Mouse (Mus musculus) ovary, postnatal 10 days (tissue): ENCODE measurements around the gene Padi6.

Experiments used
- DNase-seq: peaks from one replicate; pipeline ENCODE4 v3.0.0; 2022; ENCODE audit warnings: low spot score

Padi6 gene

DNA sequence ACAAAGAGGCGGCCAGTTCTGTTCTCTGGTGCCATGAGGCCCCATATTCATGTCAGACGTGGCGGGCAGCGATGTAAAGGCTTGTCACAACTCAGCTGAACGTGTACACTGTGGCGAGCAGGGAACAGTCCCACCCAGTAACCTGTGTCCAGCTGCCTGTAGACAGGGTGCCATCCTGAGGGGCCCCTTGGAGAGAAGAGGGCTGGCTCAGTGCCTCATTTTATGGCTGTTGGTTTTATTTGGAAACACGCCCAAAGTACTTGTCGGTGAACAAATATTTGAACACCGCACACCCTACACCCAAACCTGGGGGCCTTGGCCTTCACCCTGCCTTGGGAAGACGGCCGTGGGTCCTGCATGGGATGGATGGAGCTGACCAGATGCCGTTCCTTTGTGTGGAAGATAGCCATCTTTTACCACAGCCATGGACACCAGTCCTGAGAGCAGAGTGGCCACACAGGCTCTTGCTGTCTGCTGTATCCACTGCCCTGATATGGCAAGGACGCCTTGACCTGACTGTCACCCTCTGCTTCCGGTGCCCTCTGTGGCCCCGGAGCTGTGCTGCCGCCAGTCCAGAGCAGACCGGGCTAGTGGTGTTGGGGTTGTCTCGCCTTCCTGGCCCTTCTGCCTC, 34.0 kb downstream of the Padi6 start:
- DNase-seq = no peak

DNA sequence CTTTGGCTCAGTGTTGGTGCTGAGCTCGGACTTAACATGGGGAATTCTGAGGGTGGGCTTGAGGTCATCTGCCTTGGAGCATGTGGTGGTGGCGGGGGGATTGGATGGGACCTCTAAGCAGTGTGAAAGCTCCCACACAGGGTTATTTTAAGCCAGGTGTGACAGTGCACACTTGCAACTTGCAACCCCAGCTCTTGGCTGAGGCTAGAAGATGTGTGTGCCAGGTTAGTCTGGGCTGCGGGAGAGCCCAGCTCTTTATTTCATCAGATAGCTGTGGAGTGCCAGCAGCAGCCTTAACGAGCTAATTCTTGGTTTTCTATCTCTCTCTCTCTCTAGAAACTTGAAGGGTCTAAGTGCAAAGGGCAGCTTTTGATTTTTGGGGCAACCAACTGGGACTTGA, 34.8 kb downstream of the Padi6 start:
- no peak for DNase-seq

DNA sequence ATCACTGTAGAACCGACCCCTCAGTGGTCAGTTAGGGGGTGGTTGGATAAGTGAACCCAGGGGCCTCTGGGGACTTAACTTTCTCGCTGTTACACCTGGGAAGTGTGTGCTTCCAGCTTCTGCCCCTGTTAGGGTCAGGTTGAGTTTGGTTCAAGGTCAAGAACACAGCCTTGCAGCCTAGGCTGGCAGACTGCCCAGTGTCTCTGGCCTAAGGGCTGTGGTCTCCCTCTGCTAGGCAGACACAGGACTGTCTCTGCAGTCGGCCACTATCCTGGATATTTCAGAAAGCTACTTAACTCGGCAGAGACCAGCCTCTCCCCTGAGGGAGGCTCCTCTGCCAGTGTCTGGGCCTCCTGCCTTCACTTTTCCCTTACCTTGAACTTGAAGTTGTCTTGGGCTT, 38.3 kb downstream of the Padi6 start:
- DNase-seq = no peak

DNA sequence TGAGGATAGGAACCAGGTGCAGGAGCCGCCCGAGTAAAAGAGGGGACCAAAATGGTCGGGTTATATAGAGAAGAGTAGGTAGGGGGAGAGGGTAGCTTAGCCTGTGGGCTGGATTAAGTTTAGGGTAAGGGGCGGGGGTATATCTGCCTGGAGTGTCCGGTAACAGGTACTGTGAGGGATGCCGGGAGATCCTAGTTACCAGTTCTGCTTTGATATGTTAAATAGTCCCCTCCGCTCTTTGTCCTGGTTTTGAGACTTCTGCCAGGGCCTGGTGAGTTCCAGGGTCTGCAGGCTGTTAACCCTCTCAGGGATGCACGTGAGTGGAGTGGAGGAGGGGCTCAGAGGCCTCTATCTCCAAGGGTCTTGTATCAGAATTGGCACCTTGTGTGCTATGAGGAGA, 38.8 kb downstream of the Padi6 start:
- no peak for DNase-seq

DNA sequence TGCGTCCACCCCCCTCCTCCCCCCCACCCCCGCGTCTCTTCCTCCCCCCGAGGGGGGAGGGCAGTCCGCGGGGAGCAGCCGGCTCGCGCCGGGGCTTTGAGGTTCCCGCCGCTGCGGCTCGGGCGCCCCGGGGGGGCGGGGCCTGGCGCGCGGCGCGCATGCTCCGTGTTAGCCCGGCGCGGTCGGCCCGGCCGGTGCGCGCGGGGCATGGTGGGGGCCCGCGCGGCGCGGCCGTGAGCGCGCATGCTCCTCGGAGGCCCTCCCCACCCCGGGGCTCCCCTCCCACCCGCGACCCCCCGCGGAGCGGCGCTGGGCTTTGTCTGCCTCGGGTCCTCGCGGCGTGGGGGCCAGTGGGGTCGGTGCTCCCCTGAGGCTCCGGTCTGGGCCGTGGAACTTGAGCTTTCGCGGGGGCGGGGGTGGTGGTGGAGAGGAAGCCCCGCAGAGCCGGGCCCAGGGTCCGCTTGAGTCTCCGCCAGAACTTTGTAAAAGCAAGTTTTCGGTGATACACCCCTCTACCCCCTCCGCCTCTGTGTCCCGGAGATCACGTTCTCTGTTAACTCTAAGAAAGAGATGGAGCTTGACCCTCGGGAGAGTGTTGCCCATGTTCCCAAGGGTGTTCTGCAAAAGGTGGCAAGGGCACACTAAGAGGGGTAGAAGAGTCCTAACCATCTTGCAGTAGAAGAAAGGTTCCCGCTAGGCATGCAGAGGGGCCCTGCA, 39.7 kb downstream of the Padi6 start:
- DNase-seq = peak; percentile 56

DNA sequence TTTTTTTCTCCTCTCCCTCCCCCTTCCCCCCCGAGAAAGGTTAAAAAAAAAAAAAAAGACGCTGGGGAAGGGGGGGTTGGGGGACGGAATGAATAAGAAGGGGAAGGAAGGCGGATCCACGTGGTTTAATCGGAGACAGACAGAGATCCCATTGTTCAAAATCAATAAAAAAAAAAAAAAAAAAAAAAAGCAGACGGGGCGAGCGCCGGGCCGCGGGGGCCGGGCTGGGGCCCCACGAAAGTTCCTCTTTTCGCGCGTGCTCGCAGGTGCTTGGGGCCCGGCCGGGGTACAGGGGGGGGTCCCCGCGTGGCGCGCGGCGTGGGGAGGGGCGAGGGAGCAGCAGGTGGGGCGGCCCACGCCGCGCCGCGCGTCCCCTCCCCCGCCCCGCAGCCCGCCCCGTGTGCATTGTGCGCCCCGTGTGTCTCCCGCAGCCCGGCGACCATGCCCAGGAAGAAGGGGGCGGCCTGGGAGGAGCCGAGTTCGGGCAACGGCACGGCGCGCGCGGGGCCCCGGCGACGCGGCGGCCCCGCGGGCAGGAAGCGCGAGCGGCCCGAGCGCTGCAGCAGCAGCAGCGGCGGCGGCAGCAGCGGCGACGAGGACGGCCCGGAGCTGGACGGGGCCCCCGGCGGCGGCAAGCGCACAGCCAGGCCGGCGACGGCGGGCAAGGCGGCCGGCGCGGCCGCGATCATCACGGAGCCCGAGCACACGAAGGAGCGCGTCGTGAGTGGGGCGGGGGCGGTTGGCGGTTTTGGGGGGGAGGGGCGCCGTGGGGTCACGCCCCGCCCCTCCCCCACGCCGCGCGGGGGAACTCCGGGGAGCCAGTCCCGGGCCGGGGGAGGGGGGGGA, 40.5 kb downstream of the Padi6 start:
- DNase-seq = no peak

DNA sequence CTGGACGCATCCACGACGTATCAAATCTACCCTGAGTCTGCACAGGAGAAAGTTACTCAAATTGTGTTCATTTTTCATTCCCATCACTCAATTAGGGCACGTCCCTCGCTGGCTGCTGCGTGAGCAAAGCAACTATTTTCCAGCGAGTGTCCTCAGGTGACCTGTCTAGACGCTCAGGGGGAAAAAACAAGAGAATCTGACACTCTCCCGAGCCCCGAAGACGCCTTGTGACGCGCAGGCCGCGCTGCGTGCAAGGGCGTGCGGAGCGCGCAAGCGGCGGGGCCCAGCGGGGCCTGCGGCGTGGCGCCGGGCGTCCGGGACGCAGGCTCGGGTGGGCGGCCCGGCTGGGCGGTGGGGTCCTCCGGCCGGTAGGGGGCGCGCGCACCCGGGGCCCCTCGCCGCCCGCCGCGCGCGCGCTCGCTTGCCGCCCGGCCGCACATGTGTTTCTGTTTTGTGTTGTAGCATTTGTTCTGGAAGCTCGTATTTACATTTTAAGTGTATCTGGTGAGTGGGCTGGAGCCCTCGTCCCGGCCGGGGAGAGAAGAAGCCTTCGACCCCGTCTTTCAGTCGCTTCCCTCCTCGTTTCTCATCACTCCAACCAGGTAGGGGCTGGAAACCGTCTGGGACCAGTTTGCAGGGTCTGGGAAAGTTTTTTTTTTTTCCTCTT, 41.3 kb downstream of the Padi6 start:
- peak; percentile 66 for DNase-seq

DNA sequence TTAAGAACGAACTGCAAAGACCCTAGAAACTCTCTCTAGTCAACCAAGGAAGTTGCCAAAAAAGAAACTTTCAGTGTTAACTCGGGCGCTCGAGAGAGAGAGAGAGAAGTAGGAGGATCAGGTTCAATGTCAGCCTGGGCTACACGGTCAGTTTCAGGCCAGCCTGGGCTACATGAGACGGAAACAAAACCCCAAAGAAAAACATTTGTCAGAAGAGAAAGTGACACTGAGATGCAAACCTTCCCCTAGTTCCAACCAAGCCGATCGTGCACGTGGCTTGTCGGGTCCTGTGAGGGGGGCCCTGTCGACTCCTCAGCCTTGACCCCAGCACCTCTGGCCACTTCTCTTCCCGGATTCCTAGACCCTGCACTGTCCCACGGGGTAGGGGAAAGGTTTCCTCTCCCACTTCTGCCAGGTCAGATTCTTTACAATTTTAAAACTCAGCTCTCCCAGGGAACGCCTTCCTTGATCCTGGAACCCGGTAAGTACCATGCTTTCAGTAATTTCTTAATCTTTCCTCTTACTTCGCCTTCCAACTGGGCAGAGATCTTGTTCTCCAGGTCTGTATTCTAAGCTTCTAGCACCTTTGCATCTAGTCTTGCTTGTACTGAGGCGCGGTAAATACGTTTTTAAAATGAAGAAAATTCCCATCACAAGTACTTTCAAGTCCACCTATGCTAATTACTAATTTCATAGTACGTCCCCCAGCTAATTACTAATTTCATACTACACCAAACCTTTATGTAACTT, 42.0 kb downstream of the Padi6 start, which contains the start of gene Rcc2:
Gene Rcc2 (plus strand): TSS at position 273 of the 750 bp plus-strand sequence.
- DNase-seq = no peak

DNA sequence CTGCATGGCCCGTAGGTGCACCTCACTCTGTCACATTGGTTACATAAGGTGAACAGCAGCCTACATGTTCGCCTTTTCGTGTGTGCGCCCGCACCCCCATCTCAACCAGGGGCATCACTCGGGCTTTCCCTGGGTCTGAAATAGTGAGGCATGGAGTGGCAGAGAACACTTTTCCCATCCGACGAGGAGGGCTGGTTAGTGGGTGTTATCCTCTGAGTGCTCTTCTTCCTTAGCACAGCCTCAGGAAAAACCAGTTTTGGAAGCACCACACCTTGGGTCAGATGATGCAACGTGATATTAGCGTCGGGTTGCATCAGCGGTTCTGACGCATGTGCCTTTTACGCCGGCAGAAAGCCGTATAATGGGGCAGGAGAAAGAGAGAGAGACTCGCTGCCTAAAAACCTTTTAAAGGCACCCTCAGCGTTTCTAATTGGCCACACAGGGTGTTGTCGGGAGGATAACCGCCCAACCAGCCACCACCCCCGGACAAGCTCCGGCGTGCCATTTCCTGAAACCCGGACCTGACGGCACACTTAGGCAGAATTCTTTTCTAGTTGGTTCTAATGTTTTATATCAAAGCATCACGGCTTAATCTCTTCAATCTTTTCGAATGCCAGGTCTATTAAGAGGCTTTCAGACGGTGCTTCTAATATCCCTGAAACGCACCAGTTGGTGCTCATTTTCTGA, 42.9 kb downstream of the Padi6 start:
- DNase-seq = no peak

DNA sequence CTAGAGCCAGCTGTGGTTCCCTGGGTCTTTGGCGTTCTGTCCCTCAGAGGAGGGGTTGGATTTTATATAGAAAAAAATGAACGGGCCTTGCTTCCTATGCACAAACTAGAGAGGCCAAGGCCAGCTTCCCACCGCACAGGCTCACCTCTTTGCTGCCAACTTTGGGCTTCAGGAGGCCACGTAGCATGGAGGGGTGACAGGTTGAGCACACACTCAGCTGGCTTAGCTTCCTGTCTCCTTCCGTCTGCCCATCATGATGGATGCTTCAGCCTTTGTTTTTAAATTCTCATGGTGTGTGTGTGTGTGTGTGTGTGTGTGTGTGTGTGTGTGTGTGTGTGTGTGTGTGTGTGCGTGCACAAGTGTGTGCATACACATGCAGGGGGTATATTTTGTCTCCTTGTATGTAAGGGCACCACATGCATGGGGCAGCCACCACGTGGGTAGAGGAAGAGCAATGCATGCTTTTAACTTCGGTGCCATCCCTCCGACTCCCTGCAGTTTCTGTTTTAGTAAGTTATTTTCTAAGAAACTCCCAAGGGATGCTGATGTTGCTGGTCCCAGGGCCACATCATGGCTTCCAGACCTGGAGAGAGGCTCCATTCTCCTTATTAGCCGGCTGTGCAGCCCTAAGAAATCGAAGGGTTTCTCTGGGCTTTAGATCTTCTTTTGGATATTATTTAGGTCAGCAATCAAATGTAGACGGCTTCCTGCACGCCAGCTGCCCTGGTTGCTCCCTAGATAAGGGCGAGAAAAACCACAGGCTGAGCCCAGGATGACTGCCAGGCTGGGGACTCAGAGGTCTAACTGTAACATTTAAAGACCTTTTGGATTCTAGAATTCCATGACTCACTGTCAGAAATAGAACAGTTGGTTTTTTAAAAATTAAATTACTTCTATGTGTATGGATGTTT, 46.5 kb downstream of the Padi6 start:
- DNase-seq = no peak

DNA sequence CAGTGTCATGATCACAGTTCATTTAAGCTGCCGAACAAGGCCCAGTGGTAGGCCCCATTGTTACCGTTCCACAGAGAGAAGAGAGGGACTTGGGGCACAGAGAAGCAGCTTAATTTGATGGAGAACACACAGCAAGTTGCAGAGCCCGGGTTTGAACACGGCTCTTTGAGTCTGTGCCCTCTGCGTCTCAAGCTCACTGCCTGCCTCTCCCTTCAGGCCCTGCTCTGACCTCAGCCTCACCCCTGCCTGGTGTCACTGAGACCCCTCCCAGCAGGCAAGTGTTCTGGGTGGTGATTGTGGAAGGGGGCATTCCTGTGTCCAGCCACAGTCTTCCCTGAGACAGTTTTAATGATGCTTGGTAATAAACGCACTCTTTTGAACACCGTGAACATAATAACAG, 47.3 kb downstream of the Padi6 start:
- DNase-seq = no peak

DNA sequence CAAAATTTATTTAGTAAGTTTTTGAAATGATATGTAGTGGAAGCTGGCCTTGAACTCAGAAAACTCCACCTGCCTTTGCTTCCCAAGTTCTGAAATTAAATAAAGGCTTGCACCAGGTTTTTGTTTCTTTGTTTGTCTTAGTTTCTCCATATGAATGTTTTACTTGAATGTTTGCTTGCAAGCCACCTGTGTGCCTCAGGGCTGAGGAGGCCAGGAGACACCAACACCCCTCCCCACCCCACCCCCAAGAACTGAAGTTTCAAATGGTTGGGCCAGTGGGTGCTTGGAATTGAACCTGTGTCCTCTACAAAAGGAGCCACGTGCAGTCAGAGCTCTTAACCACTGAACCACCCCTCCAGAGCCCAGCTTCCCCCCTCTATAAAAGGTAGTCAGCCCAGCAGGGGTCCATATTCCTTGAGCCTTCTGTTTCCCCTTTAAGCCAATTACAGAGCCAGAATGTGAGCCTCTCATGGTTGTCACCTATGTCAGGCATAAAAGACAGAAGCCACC, 47.8 kb downstream of the Padi6 start:
- no peak for DNase-seq

DNA sequence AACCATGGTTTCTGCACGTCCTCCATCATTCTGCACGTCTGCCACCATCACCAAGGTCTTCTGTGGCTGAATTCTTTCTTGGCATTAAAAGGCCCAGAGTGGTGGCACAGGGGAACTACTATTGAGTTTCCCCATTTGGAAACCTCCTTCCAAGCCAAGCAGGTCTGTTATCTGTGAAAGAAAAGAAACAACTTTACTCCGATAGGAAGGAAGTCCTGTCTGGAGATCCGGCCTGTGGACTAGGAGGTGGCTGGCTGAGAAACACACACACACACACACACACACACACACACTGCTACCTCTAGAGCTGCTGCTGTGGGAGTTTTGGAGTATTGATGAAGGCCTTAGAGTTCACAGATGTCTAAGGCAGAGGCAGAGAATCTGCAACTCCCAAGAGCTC, 48.9 kb downstream of the Padi6 start:
- DNase-seq = no peak

DNA sequence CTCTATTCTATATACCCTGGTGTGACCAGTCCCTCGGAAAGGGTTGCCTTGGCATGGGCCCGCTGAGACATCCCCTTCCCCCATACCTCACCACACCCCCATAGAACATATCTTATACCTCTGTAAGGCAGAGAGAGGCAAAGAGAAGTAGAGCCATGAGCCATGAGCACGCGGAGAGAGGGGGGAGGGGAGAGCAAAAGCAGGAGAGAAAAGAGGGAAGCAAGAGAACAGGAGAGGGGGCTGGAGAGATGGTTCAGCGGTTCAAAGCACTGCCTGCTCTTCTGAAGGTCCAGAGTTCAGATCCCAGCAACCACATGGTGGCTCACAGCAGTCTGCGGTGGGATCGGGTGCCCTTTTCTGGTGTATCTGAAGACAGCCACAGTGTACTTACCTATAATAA, 51.0 kb downstream of the Padi6 start:
- no peak for DNase-seq

DNA sequence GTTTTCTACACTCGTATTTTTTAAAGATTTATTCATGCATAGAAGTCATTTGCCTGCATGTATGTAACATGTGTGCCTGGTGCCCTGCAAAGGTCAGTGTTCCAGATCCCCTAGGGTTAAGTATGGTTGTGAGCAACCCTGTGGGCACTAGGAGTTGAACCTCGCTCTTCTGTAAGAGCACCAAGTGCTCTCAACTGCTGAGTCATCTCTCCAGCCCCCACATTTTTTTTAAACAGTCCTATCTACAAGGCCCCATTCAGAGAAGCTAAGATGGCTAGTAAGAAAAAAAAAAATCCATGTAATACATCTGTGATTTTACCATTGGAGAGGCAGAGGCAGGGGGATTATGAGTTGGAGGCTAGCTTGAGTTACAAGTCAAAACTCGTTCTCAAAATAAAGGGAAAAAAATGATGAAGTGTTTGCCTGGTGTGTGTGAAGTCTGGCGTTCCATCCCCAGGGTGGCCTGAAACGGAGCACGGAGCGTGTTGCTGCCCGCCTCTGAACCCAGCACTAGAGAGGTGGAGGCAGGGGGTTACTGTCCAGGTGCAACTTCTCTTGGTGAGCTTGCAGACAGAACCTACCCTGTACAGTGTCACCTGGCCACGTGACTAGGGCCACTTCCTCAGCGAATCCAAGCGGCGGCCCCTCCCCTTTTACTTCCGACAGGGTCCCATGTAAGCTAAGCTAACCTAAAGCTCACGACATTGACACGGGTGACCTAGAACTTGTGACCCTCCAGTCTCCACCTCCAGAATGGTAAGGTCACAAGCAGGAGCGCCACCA, 52.4 kb downstream of the Padi6 start:
- DNase-seq = no peak

DNA sequence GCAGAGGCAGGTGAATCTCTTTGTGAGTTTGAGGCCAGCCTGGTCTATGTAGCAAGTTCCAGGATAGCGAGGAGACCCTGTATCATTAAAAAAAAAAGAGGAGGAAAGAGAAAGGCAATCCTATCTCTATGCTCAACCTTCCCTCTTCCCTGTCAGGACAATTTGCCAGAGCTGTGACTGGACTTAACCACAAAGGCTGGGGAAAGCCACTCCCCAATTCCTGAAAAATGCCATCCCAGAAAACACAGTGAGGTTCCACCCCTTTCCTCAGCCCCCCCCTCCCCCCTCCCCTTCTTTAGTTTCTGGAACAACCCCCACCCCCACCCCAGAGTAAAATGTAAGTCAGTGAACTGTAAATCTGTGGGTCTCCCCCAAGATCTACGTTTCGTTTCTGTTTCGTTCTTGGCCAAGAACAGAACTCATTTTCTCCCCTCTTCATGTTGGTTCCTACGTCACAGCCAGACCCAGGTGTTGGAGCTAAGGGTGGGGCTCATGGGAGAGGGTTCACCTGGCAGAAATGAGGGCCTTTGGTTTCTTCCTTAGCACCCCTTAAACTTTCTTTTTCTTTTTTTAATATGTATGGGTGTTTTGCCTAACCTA, 53.5 kb downstream of the Padi6 start:
- no peak for DNase-seq

DNA sequence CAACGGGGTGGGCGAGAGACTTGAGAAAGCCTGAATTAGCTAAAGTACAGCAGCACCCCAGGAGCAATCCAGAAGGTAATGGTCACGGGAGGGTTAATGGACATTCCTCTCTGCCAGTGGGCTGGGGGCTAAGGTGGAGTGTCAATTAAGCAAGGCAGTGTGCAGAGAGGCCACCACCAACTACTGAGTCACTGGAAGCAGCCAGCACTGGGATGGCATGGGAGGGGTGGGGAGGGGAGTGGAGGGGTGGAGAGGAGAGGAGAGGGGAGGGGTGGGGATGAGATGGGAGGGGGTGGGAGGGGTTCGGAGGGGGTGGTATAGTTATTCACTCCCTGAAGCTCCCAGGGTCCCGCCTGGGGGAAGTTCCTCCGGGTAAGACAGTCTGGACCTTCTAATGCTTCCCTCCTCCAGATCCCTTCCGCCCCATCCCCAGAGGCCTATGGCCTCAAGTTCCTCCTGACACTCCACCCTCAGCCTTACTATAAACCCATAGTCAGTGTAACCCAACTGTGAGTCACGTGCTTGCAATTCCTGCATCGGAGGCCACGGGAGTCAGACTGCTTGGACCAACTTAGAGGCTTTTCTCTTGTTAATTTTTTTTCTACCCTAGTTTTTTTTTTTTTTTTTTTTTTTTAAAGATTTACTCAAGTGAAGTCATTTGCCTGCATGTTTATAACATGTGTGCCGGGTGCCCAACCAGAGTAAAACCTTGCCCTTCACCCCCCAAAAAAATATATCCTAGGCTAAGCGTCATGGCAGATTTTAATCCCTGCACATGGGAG, 54.2 kb downstream of the Padi6 start:
- no peak for DNase-seq

DNA sequence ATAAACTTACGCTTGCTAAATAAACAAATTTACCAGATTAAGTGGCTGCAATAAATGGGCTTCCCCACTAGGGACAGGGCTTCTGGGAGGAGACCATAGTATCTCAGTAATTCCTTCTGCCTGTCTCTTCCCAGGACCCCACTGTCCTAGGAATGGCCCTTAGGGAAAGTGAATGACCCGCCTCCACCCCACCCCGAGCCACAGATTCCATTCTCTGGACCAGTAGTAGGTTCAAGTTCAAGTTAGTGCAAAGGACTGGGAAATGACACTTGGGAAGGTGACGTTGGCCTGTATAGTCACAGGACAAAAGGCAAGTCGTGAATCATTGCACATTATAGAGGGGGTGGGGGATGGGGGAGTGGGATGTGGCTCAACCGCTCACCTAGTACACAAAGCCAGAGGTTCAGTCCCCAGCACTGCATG, 57.6 kb downstream of the Padi6 start:
- DNase-seq = no peak
